Mouse (Mus musculus): ENCODE data around the gene Stx2. TPM values are rescaled to one million over a fixed set of nuclear protein-coding genes. Genes with fewer than 3 reads are reported as not detected.
A peak's percentile ranks its signal among the peaks of the same experiment; 100 is the strongest.

The Stx2 gene
- polyA plus RNA-seq, 1 experiment from 2014 or later, result 14.8 TPM

DNA sequence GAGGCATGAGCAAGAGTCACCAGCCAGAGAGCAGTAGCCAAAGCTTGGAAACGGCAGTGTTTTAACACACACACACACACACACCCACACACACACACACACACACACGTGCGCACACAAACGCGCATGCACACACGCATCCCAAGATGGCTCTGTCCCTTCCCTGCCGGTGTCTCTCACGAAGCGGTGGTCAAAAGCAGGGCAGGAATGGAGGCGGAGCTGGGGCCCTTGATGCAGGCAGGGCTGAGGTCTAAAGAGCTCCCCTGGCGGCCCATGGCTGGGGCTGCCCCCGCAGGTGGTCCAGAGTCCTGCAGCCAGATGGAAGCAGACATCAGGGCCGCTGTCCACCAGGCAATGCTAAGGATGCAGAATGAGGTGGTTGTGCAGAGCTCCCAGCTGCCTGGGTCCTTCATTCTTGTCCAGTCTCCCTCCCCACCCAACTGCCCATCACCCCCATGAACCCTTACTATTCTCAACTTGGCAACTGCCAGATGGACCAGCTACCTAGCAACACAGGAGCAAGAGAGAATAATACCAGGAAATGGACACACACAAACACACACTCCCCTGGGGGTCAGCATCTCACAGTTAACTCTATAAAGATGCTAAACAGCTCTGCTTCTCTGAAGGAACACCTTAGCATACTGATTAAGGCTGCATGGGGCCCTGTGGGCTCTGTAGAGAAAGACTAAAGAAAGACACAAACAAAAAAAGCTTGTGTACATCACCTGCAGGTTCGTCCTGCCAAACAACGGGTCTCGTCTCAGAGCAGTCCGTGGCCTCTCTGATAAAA, 54.9 kb downstream of the Stx2 start, which contains the start of gene Rimbp2:
TSS of gene Rimbp2 (minus strand) at position 209 of the 793 bp plus-strand sequence.
- Histone ChIP-seq H3K27ac (ENCODE audit: low read length) (peak within 1 kb of the TSS; percentile 93), H3K4me1 (ENCODE audit: control insufficient read depth, insufficient read depth, low read length) (peaks cover 17% of the 10 kb centered on the region), H3K36me3 (ENCODE audit: control insufficient read depth, insufficient read depth, low read length) (no peaks in the 10 kb centered on the region), H3K9me3 (replicated peaks; ENCODE audit: control insufficient read depth, low read length, poor library complexity, severe bottlenecking) (no peaks in the 10 kb centered on the region), H3K4me2 (ENCODE audit: low read length) (peak within 1 kb of the TSS; percentile 75), H3K27me3 (ENCODE audit: control insufficient read depth, insufficient read depth, low read depth, low read length) (no peaks in the 10 kb centered on the region), H3K9ac (ENCODE audit: low read depth, low read length) (peak within 1 kb of the TSS; percentile 84), H3K4me3 (ENCODE audit: low read depth, low read length) (peak within 1 kb of the TSS; percentile 59)
- WGBS, result 5% methylated on average over 15 of the region's 17 CpGs
- ATAC-seq, result peak; percentile 79

DNA sequence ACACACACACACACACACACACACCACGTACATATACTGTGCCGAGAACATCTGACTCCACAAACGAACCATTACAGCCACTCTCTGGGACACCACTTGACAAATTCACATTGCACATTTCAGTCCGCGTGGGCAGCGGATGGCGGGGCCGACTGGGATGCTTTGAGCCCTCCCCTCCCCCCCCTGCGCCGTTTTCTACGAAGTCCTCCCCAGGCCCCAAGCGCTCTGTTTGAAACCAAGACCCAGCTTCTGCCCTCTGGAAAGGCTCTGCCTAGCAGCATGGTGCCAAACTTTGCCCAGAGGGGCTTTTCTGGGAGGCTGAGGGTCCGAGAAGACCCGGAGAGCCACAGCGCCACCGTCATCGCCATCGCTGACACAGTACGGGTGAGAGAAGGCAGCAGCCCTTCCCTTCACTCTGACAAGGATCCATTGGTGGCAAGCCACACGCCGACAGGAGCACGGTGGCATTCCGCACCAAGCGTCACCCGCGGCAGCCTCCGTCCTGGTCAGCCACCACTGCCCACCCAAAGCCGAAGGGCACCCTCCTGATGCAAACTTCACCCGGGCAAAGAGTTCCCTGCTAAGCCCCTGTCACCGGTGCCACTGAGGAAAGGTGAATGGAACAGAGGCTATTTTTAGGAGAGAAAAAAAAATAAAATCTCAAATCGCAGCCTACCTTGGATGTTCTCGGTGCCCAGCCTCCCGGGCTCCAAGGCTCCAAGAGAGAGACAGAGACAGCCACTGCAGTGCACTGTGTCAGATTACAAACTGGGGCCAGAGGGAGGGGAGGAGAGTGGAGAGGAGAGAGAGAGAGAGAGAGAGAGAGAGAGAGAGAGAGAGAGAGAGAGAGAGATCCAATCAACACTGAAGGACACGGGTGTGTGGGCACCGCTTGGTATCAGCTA, 55.8 kb downstream of the Stx2 start:
- Histone ChIP-seq H3K9ac (ENCODE audit: low read depth, low read length) (peak overlapping the region; percentile 84), H3K4me2 (ENCODE audit: low read length) (peak overlapping the region; percentile 75), H3K4me1 (ENCODE audit: control insufficient read depth, insufficient read depth, low read length) (peaks cover 17% of the 10 kb centered on the region), H3K9me3 (replicated peaks; ENCODE audit: control insufficient read depth, low read length, poor library complexity, severe bottlenecking) (no peaks in the 10 kb centered on the region), H3K27me3 (ENCODE audit: control insufficient read depth, insufficient read depth, low read depth, low read length) (no peaks in the 10 kb centered on the region), H3K4me3 (ENCODE audit: low read depth, low read length) (peak overlapping the region; percentile 59), H3K27ac (ENCODE audit: low read length) (peak overlapping the region; percentile 93), H3K36me3 (ENCODE audit: control insufficient read depth, insufficient read depth, low read length) (no peaks in the 10 kb centered on the region)
- under 1% methylated on average over 35 of the region's 35 CpGs for whole genome bisulfite sequencing
- peak; percentile 70 for ATAC-seq

DNA sequence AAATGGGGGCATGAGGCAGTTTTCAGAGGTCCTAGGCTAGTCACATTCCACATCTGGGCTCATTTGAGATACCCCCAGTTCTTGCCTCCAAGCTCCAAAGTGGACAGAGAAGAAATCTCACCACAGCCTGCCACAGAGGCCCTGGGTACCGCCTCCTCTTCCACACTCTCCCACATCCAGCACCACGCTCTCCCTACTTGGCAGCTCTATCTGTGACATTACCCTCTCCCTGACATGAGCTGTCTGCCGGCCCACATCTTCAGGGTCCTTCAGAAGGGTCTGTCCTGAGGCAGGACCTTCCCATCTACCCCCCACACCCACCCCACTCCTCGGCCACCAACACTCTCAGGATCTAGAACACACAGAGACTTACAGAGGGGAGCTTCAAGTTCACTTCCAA, 56.9 kb downstream of the Stx2 start:
- Histone ChIP-seq H3K9ac (ENCODE audit: low read depth, low read length) (peak overlapping the region; percentile 84), H3K36me3 (ENCODE audit: control insufficient read depth, insufficient read depth, low read length) (no peaks in the 10 kb centered on the region), H3K27me3 (ENCODE audit: control insufficient read depth, insufficient read depth, low read depth, low read length) (no peaks in the 10 kb centered on the region), H3K27ac (ENCODE audit: low read length) (peak overlapping the region; percentile 17; the same call in 1 of the 2 replicates), H3K4me3 (ENCODE audit: low read depth, low read length) (peak overlapping the region; percentile 59), H3K9me3 (replicated peaks; ENCODE audit: control insufficient read depth, low read length, poor library complexity, severe bottlenecking) (no peaks in the 10 kb centered on the region), H3K4me1 (ENCODE audit: control insufficient read depth, insufficient read depth, low read length) (peaks cover 17% of the 10 kb centered on the region), H3K4me2 (ENCODE audit: low read length) (peak overlapping the region; percentile 75)
- ATAC-seq, result no peak
- 43% methylated on average over 4 of the region's 4 CpGs for WGBS

DNA sequence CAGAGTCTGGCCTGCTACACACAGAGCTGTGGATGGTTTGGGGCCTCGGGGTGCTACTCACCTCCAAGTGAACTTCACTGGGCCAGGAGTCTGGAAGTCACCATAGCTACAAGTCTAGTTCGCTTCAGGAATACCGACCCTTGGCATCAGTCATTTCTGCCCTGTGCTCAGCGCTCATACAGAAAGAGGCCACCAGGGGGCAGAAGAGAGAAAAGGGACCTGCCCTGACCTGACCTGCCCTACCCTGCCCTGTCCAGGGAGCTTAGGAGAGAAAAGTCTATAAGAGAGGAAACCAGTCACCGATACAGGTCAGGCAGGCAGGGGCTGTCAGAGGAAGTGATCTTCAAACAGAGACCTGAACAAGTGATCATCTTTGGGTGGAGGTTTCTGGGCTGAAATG, 61.3 kb downstream of the Stx2 start:
- Histone ChIP-seq H3K36me3 (ENCODE audit: control insufficient read depth, insufficient read depth, low read length) (no peaks in the 10 kb centered on the region), H3K4me1 (ENCODE audit: control insufficient read depth, insufficient read depth, low read length) (peaks cover 12% of the 10 kb centered on the region), H3K9ac (ENCODE audit: low read depth, low read length) (no peak overlapping the region), H3K4me3 (ENCODE audit: low read depth, low read length) (no peak overlapping the region), H3K27ac (ENCODE audit: low read length) (no peak overlapping the region), H3K9me3 (replicated peaks; ENCODE audit: control insufficient read depth, low read length, poor library complexity, severe bottlenecking) (no peaks in the 10 kb centered on the region; the same call in 1 of the 2 replicates), H3K27me3 (ENCODE audit: control insufficient read depth, insufficient read depth, low read depth, low read length) (no peaks in the 10 kb centered on the region), H3K4me2 (ENCODE audit: low read length) (no peak overlapping the region)
- WGBS, result 78% methylated on average over 5 of the region's 5 CpGs
- ATAC-seq, result no peak

DNA sequence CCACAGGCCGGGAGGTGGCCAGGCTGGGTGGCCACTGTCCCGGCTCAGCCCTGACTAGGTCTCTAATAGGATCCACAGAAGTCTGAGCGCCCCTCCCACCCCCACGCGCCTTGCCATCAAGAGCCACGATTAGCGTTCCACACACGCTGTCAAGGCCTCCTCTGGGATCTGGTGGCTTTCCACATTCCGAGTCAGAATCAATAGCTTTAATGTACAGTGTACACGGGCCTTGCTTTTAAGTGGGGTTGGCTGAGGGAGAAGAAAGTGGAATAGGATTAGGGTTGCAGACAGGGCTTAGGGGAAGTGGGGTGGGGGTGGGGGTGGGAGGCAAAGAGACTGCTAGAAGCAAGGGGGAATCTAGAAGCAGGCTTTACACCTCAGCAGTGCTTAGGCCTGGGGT, 67.9 kb downstream of the Stx2 start:
- ATAC-seq, result no peak
- H3K27ac ChIP-seq (ENCODE audit: low read length), result no peak overlapping the region

DNA sequence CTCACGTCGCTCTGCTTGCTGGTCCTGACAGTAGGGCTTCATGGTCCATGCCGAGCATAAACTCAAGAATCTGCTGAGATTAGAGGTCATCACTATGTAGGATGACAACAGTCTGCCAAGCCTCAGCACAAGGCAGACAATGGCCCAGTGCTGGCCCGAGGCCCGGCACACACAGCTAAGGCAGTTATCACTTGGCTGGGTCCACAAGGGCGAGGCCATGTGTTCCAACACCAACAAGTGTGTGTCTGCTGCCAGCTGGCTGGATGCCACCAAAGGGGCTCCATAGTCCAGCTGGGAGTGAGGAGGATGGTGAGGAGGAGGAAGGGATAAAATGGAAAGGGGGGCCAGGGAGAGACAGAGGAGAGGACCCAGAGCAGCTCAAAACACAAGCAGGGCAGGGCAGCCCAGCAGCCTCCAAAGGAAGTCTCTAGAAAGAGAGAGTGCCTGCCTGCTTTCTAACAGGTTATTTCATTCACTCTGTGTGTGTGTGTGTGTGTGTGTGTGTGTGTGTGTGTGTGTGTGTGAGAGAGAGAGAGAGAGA, 72.9 kb downstream of the Stx2 start:
- Histone ChIP-seq H3K27me3 (ENCODE audit: control insufficient read depth, insufficient read depth, low read depth, low read length) (no peaks in the 10 kb centered on the region), H3K4me1 (ENCODE audit: control insufficient read depth, insufficient read depth, low read length) (peaks cover 7% of the 10 kb centered on the region), H3K9ac (ENCODE audit: low read depth, low read length) (no peak overlapping the region), H3K27ac (ENCODE audit: low read length) (no peak overlapping the region), H3K4me3 (ENCODE audit: low read depth, low read length) (no peak overlapping the region), H3K9me3 (replicated peaks; ENCODE audit: control insufficient read depth, low read length, poor library complexity, severe bottlenecking) (no peaks in the 10 kb centered on the region), H3K4me2 (ENCODE audit: low read length) (no peak overlapping the region), H3K36me3 (ENCODE audit: control insufficient read depth, insufficient read depth, low read length) (no peaks in the 10 kb centered on the region)
- peak; percentile 39; the same call in 1 of the 2 replicates for ATAC-seq
- WGBS, result 67% methylated on average over 6 of the region's 6 CpGs

More for the DNA sequence above, 67.9 kb downstream of the Stx2 start:
- Histone ChIP-seq H3K36me3 (ENCODE audit: control insufficient read depth, insufficient read depth, low read length) (no peaks in the 10 kb centered on the region), H3K9me3 (replicated peaks; ENCODE audit: control insufficient read depth, low read length, poor library complexity, severe bottlenecking) (no peaks in the 10 kb centered on the region), H3K4me3 (ENCODE audit: low read depth, low read length) (no peak overlapping the region), H3K4me1 (ENCODE audit: control insufficient read depth, insufficient read depth, low read length) (peaks cover 1% of the 10 kb centered on the region; the same call in 1 of the 2 replicates), H3K27me3 (ENCODE audit: control insufficient read depth, insufficient read depth, low read depth, low read length) (no peaks in the 10 kb centered on the region), H3K9ac (ENCODE audit: low read depth, low read length) (no peak overlapping the region), H3K4me2 (ENCODE audit: low read length) (no peak overlapping the region)
- WGBS, result 60% methylated on average over 10 of the region's 10 CpGs

Other genes starting within 250 kb of the Stx2 start
- gene Rimbp2, start 55.1 kb downstream of the Stx2 start, polyA plus RNA-seq (2015; fragmentation: Nextera tagmentation; extraction: Ambion mirVana), result 6.2 and 6.8 TPM in 2 replicates
- gene Ran, start 11.5 kb upstream of the Stx2 start, polyA plus RNA-seq (2015; fragmentation: Nextera tagmentation; extraction: Ambion mirVana), result 329 and 357 TPM in 2 replicates
- gene Adgrd1, start 88.2 kb upstream of the Stx2 start, polyA plus RNA-seq (2015; fragmentation: Nextera tagmentation; extraction: Ambion mirVana), result 0.11 and 0.21 TPM in 2 replicates

Data from midbrain, embryonic 16.5 days (tissue).